Mouse (Mus musculus): Measurements from ENCODE around the gene Rab24.

Rab24 gene

GRCm38 (mm10) chr13:55328641-55329040 lies 6.9 kb upstream of the Rab24 start:
- DNase-seq = no peak

GRCm38 (mm10) chr13:55328171-55328570 lies 6.4 kb upstream of the Rab24 start:
- no peak for DNase-seq

GRCm38 (mm10) chr13:55327633-55328032 lies 5.9 kb upstream of the Rab24 start:
- peak; percentile 86 for DNase-seq

- no peak for DNase-seq
These were observed 5.4 kb upstream of the Rab24 start for GRCm38 (mm10) chr13:55327169-55327568.

DNA sequence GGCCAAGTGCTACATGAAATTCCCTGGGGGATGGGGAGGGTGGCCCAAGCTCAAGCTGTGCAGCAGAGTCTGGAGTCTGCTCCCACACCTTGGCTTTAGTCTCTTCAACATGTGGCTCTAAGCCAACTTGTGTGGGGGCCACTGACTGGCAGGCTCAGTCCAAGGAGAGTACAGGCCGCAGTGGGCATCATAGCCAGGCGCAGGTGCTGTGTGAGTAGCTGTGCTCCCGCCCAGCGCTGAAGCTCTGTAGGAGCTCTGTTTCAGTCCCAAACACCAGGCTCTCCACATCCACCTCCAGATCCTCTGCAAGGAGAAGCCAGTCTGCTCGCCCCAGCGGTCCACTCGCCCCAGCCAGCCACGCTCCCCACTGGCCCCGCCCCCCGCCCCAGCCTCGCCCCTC lies 3.9 kb upstream of the Rab24 start:
- no peak for DNase-seq

GRCm38 (mm10) chr13:55322130-55322825 lies 532 bp upstream of the Rab24 start:
- DNase-seq = peak; percentile 26

DNA sequence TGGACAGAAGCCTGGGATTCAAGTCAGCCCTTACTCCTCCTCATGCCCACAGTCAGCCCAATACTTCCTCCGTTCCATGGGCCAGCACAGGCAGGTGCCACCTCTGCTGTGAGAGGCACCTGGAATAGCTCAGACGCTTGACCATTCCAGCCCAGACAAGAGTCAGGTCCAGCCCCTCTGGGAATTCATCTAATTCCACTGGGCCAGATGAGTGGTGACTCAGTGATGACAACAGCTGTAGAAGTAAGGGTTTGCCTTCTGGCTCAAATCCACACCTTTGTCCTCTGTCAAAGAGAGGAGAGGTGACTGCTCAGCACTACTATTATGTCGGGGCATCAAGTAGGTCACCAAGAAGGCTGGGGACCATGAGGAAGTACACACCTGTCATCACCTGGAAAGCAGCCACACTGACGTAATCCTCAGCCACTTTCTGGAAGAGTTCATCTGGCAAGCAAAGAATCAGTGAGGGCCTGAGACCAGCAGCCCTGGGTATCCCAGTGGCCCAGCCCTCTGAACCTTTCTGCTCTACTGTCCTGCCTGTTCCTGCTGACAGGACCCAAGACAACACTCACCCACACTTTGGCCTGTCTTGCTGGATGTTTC lies 1.7 kb downstream of the Rab24 start, which contains the start of gene Prelid1:
Gene Prelid1 (plus strand): TSS at position 570 of the 603 bp plus-strand sequence.
- no peak for DNase-seq

GRCm38 (mm10) chr13:55318351-55318750 lies 3.4 kb downstream of the Rab24 start:
- DNase-seq = no peak

DNA sequence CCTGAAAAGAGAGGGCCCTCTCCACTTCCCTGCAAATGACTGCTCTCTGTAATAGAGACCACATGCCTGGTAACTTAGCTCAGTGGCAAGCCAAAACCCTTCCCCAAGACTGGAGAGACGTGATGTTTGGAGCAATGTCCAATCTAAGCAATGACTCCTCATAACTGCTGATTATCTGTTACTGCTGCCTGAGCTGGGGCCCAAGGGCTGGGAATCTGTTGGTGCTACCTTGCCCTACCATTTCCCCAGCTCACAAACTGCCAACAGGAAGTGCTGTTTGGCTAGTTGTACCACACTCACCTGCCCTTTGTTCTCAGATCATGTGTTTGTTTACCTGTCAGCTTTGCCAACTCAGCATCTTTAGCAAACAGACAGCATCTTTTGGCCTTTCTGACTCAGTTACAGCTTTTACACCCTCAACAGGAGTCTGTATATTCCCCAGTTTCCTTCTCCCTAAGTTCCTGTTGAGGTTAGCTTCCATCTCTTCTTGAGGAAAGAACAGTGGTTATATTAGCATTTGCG lies 6.8 kb downstream of the Rab24 start:
- no peak for DNase-seq

DNA sequence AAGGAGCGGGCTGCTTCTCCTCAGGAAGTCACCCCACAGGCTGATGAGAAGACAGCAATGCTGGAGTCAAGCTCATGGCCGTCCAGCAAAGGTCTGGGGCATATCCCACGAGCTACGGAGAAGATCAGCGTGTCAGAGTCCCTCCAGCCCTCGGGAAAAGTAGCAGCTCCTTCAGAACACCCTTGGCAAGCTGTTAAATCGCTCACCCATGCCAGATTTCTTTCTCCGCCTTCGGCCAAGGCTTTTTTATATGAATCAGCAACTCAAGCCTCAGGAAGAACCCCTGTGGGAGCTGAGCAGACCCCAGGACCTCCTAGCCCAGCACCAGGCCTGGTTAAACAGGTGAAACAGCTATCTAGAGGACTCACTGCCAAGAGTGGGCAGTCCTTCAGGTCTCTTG lies 8.7 kb downstream of the Rab24 start:
- DNase-seq = no peak

DNA sequence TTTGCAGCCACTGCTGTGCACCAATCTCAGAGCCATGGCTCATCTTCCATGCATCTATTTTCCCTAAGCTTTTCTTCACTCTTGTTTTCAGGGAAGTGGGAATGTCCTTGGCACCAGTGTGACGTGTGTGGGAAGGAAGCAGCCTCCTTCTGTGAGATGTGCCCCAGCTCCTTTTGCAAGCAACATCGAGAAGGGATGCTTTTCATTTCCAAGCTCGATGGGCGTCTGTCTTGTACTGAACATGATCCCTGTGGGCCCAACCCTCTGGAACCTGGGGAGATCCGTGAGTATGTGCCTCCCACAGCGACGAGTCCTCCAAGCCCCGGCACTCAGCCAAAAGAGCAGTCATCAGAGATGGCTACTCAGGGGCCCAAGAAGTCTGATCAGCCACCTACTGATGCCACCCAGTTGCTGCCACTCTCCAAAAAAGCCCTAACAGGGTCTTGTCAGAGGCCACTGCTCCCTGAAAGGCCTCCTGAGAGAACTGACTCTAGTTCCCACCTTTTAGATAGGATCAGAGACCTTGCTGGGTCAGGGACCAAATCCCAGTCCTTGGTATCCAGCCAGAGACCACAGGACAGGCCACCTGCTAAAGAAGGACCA lies 9.6 kb downstream of the Rab24 start:
- DNase-seq = no peak

DNA sequence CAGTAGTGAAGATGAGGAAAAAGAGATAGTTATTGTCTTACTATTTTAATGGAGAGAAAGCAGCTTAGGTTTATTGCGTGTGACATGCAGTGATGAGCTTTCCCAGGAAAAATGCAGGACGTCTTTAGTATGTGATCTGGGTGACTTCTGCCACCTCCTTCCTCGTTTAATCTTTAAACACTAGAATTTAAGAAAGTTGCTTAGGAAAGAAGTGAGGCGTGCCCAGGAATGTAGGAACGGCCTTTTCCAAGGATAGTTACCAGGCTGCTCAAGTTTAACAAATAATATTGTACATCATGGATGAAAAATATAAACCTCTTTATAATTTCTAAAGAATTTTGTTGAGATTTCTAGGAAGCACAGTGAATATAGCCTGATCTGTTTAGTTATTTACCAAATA lies 20.8 kb downstream of the Rab24 start:
- no peak for DNase-seq

- no peak for DNase-seq
These were observed 25.0 kb downstream of the Rab24 start for GRCm38 (mm10) chr13:55296760-55297159.

DNA sequence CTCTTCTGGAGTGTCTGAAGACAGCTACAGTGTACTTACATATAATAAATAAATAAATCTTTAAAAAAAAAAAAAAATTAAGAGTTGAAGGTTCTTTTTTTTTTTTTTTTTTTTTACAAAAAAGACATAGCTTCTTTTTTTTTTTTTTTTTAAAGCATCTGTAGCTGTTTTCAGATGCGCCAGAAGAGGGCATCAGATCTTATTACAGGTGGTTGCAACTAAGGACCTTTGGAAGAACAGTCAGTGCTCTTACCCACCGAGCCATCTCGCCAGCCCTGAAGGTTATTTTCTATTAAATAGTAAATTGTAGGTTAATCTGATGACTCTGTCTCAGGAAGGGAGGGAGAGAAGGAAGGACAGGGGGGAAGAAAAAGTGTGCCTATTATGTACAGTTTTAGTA lies 32.9 kb downstream of the Rab24 start:
- no peak for DNase-seq

- no peak for DNase-seq
These were observed 44.1 kb downstream of the Rab24 start for GRCm38 (mm10) chr13:55277646-55278045.

DNA sequence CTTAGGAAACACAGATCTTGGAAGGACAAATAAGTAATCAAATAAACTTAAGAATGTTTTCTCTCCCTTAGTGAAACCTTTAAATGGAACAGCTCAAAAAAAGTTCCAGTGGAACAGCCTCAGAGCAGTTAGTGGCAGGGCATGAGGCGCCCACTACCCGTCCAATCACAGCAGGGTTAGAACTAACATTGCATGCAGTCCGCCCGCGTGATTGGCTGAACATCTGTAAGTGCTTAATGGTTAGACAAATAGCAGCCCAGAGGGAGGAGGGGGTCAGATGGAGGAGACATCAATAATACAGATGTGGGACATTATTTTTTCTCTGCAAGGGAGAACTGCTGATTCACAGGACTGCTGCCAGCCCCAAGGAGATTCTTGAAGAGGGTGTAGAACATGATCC lies 44.5 kb downstream of the Rab24 start:
- DNase-seq = no peak

Measured in lung, postnatal 14 days (tissue).